Mouse (Mus musculus) ES-CJ7 (cell line): ENCODE results near the gene Armh3.

Experiments used
- DNase-seq: peaks from one replicate; pipeline ENCODE4 v3.0.0; 2011; ENCODE audit warnings: low read depth, low spot score

Armh3 gene

GRCm38 (mm10) chr19:45789888-45790874 is 208.1 kb downstream of the Armh3 start:
- DNase-seq = peak; percentile 89

- DNase-seq = no peak
These were observed 208.9 kb downstream of the Armh3 start for GRCm38 (mm10) chr19:45789365-45789764.

GRCm38 (mm10) chr19:45788337-45788736 is 210.0 kb downstream of the Armh3 start:
- no peak for DNase-seq

- no peak for DNase-seq
These were observed 210.8 kb downstream of the Armh3 start for GRCm38 (mm10) chr19:45787450-45787849.

- no peak for DNase-seq
These were observed 212.8 kb downstream of the Armh3 start for GRCm38 (mm10) chr19:45785470-45785869.

- DNase-seq = peak; percentile 28
These were observed 214.2 kb downstream of the Armh3 start for GRCm38 (mm10) chr19:45783933-45784576.

- DNase-seq = peak; percentile 99
These were observed 214.9 kb downstream of the Armh3 start, which contains the start of gene Mgea5 for GRCm38 (mm10) chr19:45783181-45783932. Gene Mgea5 (minus strand): TSS chr19:45783837.

- DNase-seq = peak; percentile 78
These were observed 215.8 kb downstream of the Armh3 start for GRCm38 (mm10) chr19:45782315-45783001.

GRCm38 (mm10) chr19:45781676-45782075 is 216.6 kb downstream of the Armh3 start:
- DNase-seq = no peak

- no peak for DNase-seq
These were observed 217.9 kb downstream of the Armh3 start for GRCm38 (mm10) chr19:45780350-45780915.

GRCm38 (mm10) chr19:45775486-45775885 is 222.8 kb downstream of the Armh3 start:
- DNase-seq = no peak

- DNase-seq = no peak
These were observed 226.8 kb downstream of the Armh3 start for GRCm38 (mm10) chr19:45771501-45771900.
